Mouse (Mus musculus): ENCODE data around the gene Ube2c.

The Ube2c gene

GRCm38 (mm10) chr2:164769258-164770037, at the start of gene Ube2c:
Gene Ube2c (plus strand): TSS chr2:164769898.
- DNase-seq (ENCODE audit: low read depth, low spot score): peak; percentile 97

GRCm38 (mm10) chr2:164723276-164723675, 46.4 kb upstream of the Ube2c start:
- DNase-seq (ENCODE audit: low read depth, low spot score): no peak

- DNase-seq (ENCODE audit: low read depth, low spot score): peak; percentile 25
Measured at GRCm38 (mm10) chr2:164725895-164726619, 43.6 kb upstream of the Ube2c start.

GRCm38 (mm10) chr2:164731719-164732118, 38.0 kb upstream of the Ube2c start:
- DNase-seq (ENCODE audit: low read depth, low spot score): no peak

- no peak for DNase-seq (ENCODE audit: low read depth, low spot score)
Measured at GRCm38 (mm10) chr2:164733259-164733658, 36.4 kb upstream of the Ube2c start.

GRCm38 (mm10) chr2:164734839-164735238, 34.9 kb upstream of the Ube2c start:
- DNase-seq (ENCODE audit: low read depth, low spot score): no peak

- DNase-seq (ENCODE audit: low read depth, low spot score): no peak
Measured at GRCm38 (mm10) chr2:164735446-164735845, 34.3 kb upstream of the Ube2c start.

GRCm38 (mm10) chr2:164737377-164738090, 32.2 kb upstream of the Ube2c start:
- no peak for DNase-seq (ENCODE audit: low read depth, low spot score)

- DNase-seq (ENCODE audit: low read depth, low spot score): no peak
Measured at GRCm38 (mm10) chr2:164739876-164740275, 29.8 kb upstream of the Ube2c start.

GRCm38 (mm10) chr2:164744987-164745386, 24.7 kb upstream of the Ube2c start:
- DNase-seq (ENCODE audit: low read depth, low spot score): no peak

- DNase-seq (ENCODE audit: low read depth, low spot score): peak; percentile 89
Measured at GRCm38 (mm10) chr2:164745843-164746479, 23.7 kb upstream of the Ube2c start, which contains the start of the genes Wfdc3 and Dnttip1. Gene Wfdc3 (minus strand): TSS chr2:164745931. Gene Dnttip1 (plus strand): TSS chr2:164745983.

- DNase-seq (ENCODE audit: low read depth, low spot score): no peak
Measured at GRCm38 (mm10) chr2:164746693-164747092, 23.0 kb upstream of the Ube2c start.

GRCm38 (mm10) chr2:164748191-164748590, 21.5 kb upstream of the Ube2c start:
- no peak for DNase-seq (ENCODE audit: low read depth, low spot score)

GRCm38 (mm10) chr2:164748991-164749390, 20.7 kb upstream of the Ube2c start:
- no peak for DNase-seq (ENCODE audit: low read depth, low spot score)

- no peak for DNase-seq (ENCODE audit: low read depth, low spot score)
Measured at GRCm38 (mm10) chr2:164752454-164752853, 17.2 kb upstream of the Ube2c start.

- no peak for DNase-seq (ENCODE audit: low read depth, low spot score)
Measured at GRCm38 (mm10) chr2:164754105-164754504, 15.6 kb upstream of the Ube2c start.

GRCm38 (mm10) chr2:164754800-164755199, 14.9 kb upstream of the Ube2c start:
- peak; percentile 88 for DNase-seq (ENCODE audit: low read depth, low spot score)

GRCm38 (mm10) chr2:164757841-164758240, 11.9 kb upstream of the Ube2c start:
- DNase-seq (ENCODE audit: low read depth, low spot score): no peak

- no peak for DNase-seq (ENCODE audit: low read depth, low spot score)
Measured at GRCm38 (mm10) chr2:164758692-164759091, 11.0 kb upstream of the Ube2c start.

GRCm38 (mm10) chr2:164760059-164760833, 9.5 kb upstream of the Ube2c start:
- DNase-seq (ENCODE audit: low read depth, low spot score): no peak

- DNase-seq (ENCODE audit: low read depth, low spot score): no peak
Measured at GRCm38 (mm10) chr2:164761502-164761901, 8.2 kb upstream of the Ube2c start.
